Mouse (Mus musculus) midbrain, embryonic 16.5 days (tissue): ENCODE data around the gene AB124611. TPM values are rescaled to one million over a fixed set of nuclear protein-coding genes. Genes with fewer than 3 reads are reported as not detected.

Experiments used
- ATAC-seq: fragments of 200-750 bp; cut with Nextera tagmentation; 2 replicates; pipeline ENCODE4 v1.8.0; 2017; ENCODE audit warnings: moderate TSS enrichment
- H3K27ac ChIP-seq: fragments of 300-500 bp; sonication (generic); 2 replicates; pipeline ENCODE4 v1.5.1; 2014; ENCODE audit warnings: mild to moderate bottlenecking, low read length, mixed read lengths
- H3K27me3 ChIP-seq: fragments of 300-500 bp; sonication (generic); 2 replicates; pipeline ENCODE4 v1.6.1; 2014; ENCODE audit warnings: low read depth, low read length, mixed read lengths; ENCODE audit not compliant: control insufficient read depth, insufficient read depth
- H3K36me3 ChIP-seq: fragments of 300-500 bp; sonication (generic); 2 replicates; pipeline ENCODE4 v1.6.1; 2014; ENCODE audit warnings: mild to moderate bottlenecking, low read length, moderate library complexity, mixed read lengths; ENCODE audit not compliant: control insufficient read depth, insufficient read depth
- H3K4me1 ChIP-seq: fragments of 300-500 bp; sonication (generic); 2 replicates; pipeline ENCODE4 v1.6.1; 2014; ENCODE audit warnings: mild to moderate bottlenecking, low read length, mixed read lengths; ENCODE audit not compliant: control insufficient read depth, insufficient read depth
- H3K4me2 ChIP-seq: fragments of 300-500 bp; sonication (generic); 2 replicates; pipeline ENCODE4 v1.6.1; 2014; ENCODE audit warnings: mild to moderate bottlenecking, low read length, mixed read lengths
- H3K4me3 ChIP-seq: fragments of 300-500 bp; sonication (generic); 2 replicates; pipeline ENCODE4 v1.5.1; 2014; ENCODE audit warnings: low read depth, mild to moderate bottlenecking, low read length, moderate library complexity, mixed read lengths
- H3K9ac ChIP-seq: fragments of 300-500 bp; sonication (generic); 2 replicates; pipeline ENCODE4 v1.6.1; 2014; ENCODE audit warnings: low read depth, low read length, mixed read lengths
- H3K9me3 ChIP-seq: fragments of 300-500 bp; sonication (generic); replicated peaks from 2 replicates; pipeline ENCODE4 v1.6.1; 2014; ENCODE audit warnings: mild to moderate bottlenecking, low read length, mixed read lengths; ENCODE audit not compliant: control insufficient read depth, poor library complexity, severe bottlenecking
- WGBS: fragments of 180-500 bp; shearing (Covaris S2); extraction: QIAGEN DNeasy Blood & Tissue Kit; methylation state at CpG from one replicate; pipeline ENCODE4 v1.1.7; 2014; 5-methylcytosine and 5-hydroxymethylcytosine counted together
- polyA plus RNA-seq: library from polyadenylated mRNA; unstranded; fragments of >200 nt; fragmentation: Nextera tagmentation; extraction: Ambion mirVana; gene quantifications from 2 replicates; pipeline ENCODE4 v1.2.1, GENCODE M21; 2015

Gene AB124611
- polyA plus RNA-seq, 1 experiment from 2014 or later = 1.8 TPM

GRCm38 (mm10) chr9:21497664-21498063 is 28.3 kb upstream of the AB124611 start:
- Histone ChIP-seq H3K27ac (no peak overlapping the region), H3K4me2 (no peak overlapping the region)

GRCm38 (mm10) chr9:21498284-21498902 is 27.6 kb upstream of the AB124611 start:
- H3K9ac ChIP-seq = no peak overlapping the region
- H3K27me3 ChIP-seq = no peaks in the 10 kb centered on the region
- H3K27ac ChIP-seq = no peak overlapping the region
- H3K4me2 ChIP-seq = no peak overlapping the region
- H3K36me3 ChIP-seq = peaks cover 17% of the 10 kb centered on the region
- no peaks in the 10 kb centered on the region for H3K4me1 ChIP-seq
- H3K4me3 ChIP-seq = no peak overlapping the region
- no peak for ATAC-seq
- 86% methylated on average over 12 of the region's 12 CpGs for WGBS
- H3K9me3 ChIP-seq = no peaks in the 10 kb centered on the region

More at GRCm38 (mm10) chr9:21497664-21498063, 28.3 kb upstream of the AB124611 start:
- Histone ChIP-seq H3K4me1 (no peaks in the 10 kb centered on the region), H3K9ac (no peak overlapping the region), H3K9me3 (no peaks in the 10 kb centered on the region), H3K36me3 (peaks cover 12% of the 10 kb centered on the region), H3K4me3 (no peak overlapping the region), H3K27me3 (no peaks in the 10 kb centered on the region)
- 94% methylated on average over 2 of the region's 2 CpGs for WGBS
- ATAC-seq = no peak

GRCm38 (mm10) chr9:21503352-21503751 is 22.6 kb upstream of the AB124611 start:
- Histone ChIP-seq H3K4me1 (no peaks in the 10 kb centered on the region), H3K9me3 (no peaks in the 10 kb centered on the region), H3K4me3 (no peak overlapping the region), H3K9ac (no peak overlapping the region), H3K4me2 (no peak overlapping the region), H3K36me3 (peaks cover 44% of the 10 kb centered on the region), H3K27me3 (no peaks in the 10 kb centered on the region), H3K27ac (no peak overlapping the region)
- ATAC-seq = no peak
- 94% methylated on average over 8 of the region's 8 CpGs for WGBS

- no peak overlapping the region for H3K4me2 ChIP-seq
- no peaks in the 10 kb centered on the region for H3K27me3 ChIP-seq
- peaks cover 38% of the 10 kb centered on the region for H3K36me3 ChIP-seq
- no peak for ATAC-seq
- no peak overlapping the region for H3K27ac ChIP-seq
- no peak overlapping the region for H3K9ac ChIP-seq
- no peak overlapping the region for H3K4me3 ChIP-seq
- H3K4me1 ChIP-seq = peaks cover 9% of the 10 kb centered on the region
- no peaks in the 10 kb centered on the region for H3K9me3 ChIP-seq
These were observed 20.2 kb upstream of the AB124611 start for GRCm38 (mm10) chr9:21505767-21506166.

GRCm38 (mm10) chr9:21507753-21508430 is 18.1 kb upstream of the AB124611 start:
- Histone ChIP-seq H3K4me3 (no peak overlapping the region), H3K4me2 (no peak overlapping the region), H3K36me3 (peaks cover 35% of the 10 kb centered on the region), H3K9me3 (no peaks in the 10 kb centered on the region), H3K4me1 (peaks cover 13% of the 10 kb centered on the region), H3K9ac (no peak overlapping the region), H3K27ac (no peak overlapping the region), H3K27me3 (no peaks in the 10 kb centered on the region)
- ATAC-seq = no peak
- 91% methylated on average over 15 of the region's 15 CpGs for WGBS

GRCm38 (mm10) chr9:21508871-21509404 is 17.0 kb upstream of the AB124611 start:
- Histone ChIP-seq H3K27ac (no peak overlapping the region), H3K4me3 (peak overlapping the region; percentile 71), H3K9me3 (no peaks in the 10 kb centered on the region), H3K4me2 (peak overlapping the region; percentile 65), H3K27me3 (no peaks in the 10 kb centered on the region), H3K36me3 (peaks cover 29% of the 10 kb centered on the region), H3K4me1 (peaks cover 13% of the 10 kb centered on the region), H3K9ac (peak overlapping the region; percentile 76)
- no peak for ATAC-seq
- WGBS = 89% methylated on average over 7 of the region's 7 CpGs

GRCm38 (mm10) chr9:21509772-21510688 is 15.9 kb upstream of the AB124611 start, which contains the start of gene Tmed1:
Tmed1 (minus strand) TSS chr9:21510252.
- peak within 1 kb of the TSS; percentile 95 for H3K27ac ChIP-seq
- peaks cover 21% of the 10 kb centered on the region for H3K36me3 ChIP-seq
- H3K4me3 ChIP-seq = peak within 1 kb of the TSS; percentile 71
- H3K4me2 ChIP-seq = peak within 1 kb of the TSS; percentile 65
- no peaks in the 10 kb centered on the region for H3K9me3 ChIP-seq
- H3K9ac ChIP-seq = peak within 1 kb of the TSS; percentile 76
- under 1% methylated on average over 44 of the region's 44 CpGs for WGBS
- H3K4me1 ChIP-seq = peaks cover 13% of the 10 kb centered on the region
- H3K27me3 ChIP-seq = no peaks in the 10 kb centered on the region
- ATAC-seq = peak; percentile 97

- whole genome bisulfite sequencing = 3% methylated on average over 7 of the region's 7 CpGs
- no peak for ATAC-seq
- peaks cover 17% of the 10 kb centered on the region for H3K36me3 ChIP-seq
- peak overlapping the region; percentile 71 for H3K4me3 ChIP-seq
- no peaks in the 10 kb centered on the region for H3K9me3 ChIP-seq
- peak overlapping the region; percentile 65 for H3K4me2 ChIP-seq
- peak overlapping the region; percentile 76 for H3K9ac ChIP-seq
- peaks cover 13% of the 10 kb centered on the region for H3K4me1 ChIP-seq
- H3K27me3 ChIP-seq = no peaks in the 10 kb centered on the region
- peak overlapping the region; percentile 95 for H3K27ac ChIP-seq
These were observed 15.3 kb upstream of the AB124611 start for GRCm38 (mm10) chr9:21510689-21511015.
